ENCODE assay signal across 9 mouse cellular contexts in the genomic region with DNA sequence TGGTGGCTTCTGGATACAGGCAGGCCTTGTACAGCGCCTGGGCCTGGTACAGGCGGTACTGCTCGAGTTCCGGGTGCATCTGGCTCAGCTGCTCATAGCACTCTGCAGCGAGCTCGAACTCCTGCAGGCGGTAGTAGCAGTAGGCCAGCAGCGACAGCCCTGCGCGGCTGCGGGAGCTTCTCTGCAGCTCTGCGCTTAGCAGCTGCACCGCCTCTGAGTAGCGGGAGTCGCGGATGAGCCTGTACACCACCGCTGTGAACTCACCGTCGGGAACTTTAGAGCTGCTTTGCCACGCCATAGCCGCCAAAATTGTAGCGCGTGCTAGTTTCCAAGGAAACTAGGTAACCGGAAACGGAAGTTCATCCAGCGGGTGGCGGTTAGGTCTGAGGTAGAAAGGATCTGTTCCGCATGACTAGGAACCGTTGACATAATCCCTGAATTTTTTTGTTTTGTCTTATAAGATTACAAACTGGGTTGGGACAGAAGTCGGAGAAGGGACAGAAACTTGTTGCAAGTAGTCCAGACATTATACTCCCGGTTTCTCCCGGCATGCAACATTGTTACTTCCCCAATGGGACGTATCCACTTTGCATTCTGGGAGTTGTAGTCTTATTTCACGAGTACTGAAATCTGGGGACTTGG. TPM values are rescaled to one million over a fixed set of nuclear protein-coding genes. Genes with fewer than 3 reads are reported as not detected.
A peak's percentile ranks its signal among the peaks of the same experiment; 100 is the strongest.
DNase-seq lines count a peak whose midpoint lies in the region; ATAC-seq lines count a peak whose summit lies in the region.
"Not testable (repeated sequence)": the region's sequence is repeated elsewhere in the genome, so short reads cannot be mapped to it uniquely, and the experiment has no call there.
"Had no signal": no experiment of that assay in that cellular context is flagged by ENCODE, and none has a peak within 500 bp of the region (broad histone marks: within the 10 kb centered on the region; RNA-seq: fewer than 3 reads in every experiment).

A gene (minus strand): TSS at position 528 of the 642 bp plus-strand sequence.

- H3K9ac ChIP-seq in forebrain, embryonic 12.5 days, result peak within 1 kb of the TSS; percentile 30; the same call in 1 of the 2 replicates
- H3K9ac ChIP-seq in heart, embryonic 16.5 days (ENCODE audit: low read length), result peak within 1 kb of the TSS; percentile 74
- peak within 1 kb of the TSS; percentile 46; the same call in 1 of the 2 replicates for H3K9ac ChIP-seq in liver, embryonic 11.5 days (ENCODE audit: low read depth, low read length)

- not testable (repeated sequence) for H3K27me3 ChIP-seq in forebrain, embryonic 12.5 days; heart, embryonic 16.5 days (ENCODE audit: control insufficient read depth, insufficient read depth, low read length); liver, embryonic 11.5 days (replicated peaks; ENCODE audit: control insufficient read depth, insufficient read depth, low read length)

- H3K4me3 ChIP-seq in forebrain, embryonic 12.5 days (replicated peaks), result peak within 1 kb of the TSS; percentile 47
- H3K4me3 ChIP-seq in heart, embryonic 16.5 days (ENCODE audit: low read length), result peak within 1 kb of the TSS; percentile 68
- peak within 1 kb of the TSS; percentile 45 for H3K4me3 ChIP-seq in liver, embryonic 11.5 days (ENCODE audit: low read depth, low read length)

- peak; percentile 57 for ATAC-seq in forebrain, embryonic 12.5 days (ENCODE audit: low FRiP score)
- peak; percentile 67 for ATAC-seq in heart, embryonic 16.5 days (replicated peaks; ENCODE audit: extremely low read depth, insufficient read depth, low FRiP score)
- peak; percentile 77 for ATAC-seq in liver, embryonic 11.5 days (replicated peaks; ENCODE audit: low FRiP score)
- peak; percentile 52 for ATAC-seq in monocyte, adult 5-6 weeks (replicated peaks; ENCODE audit: insufficient number of reproducible peaks, low FRiP score, low TSS enrichment, poor library complexity, severe bottlenecking)

- H3K27ac ChIP-seq in forebrain, embryonic 12.5 days; liver, embryonic 11.5 days (ENCODE audit: low read depth, low read length): not testable (repeated sequence)
- peak within 1 kb of the TSS; percentile 68 for H3K27ac ChIP-seq in heart, embryonic 16.5 days (ENCODE audit: low read length)

- H3K4me2 ChIP-seq in forebrain, embryonic 12.5 days, result peak within 1 kb of the TSS; percentile 59
- H3K4me2 ChIP-seq in heart, embryonic 16.5 days (ENCODE audit: low read depth, low read length), result peak within 1 kb of the TSS; percentile 74
- H3K4me2 ChIP-seq in liver, embryonic 11.5 days, result peak within 1 kb of the TSS; percentile 73

- 5% methylated on average over 34 of the region's 34 CpGs for WGBS in forebrain, embryonic 12.5 days
- 2% methylated on average over 32 of the region's 34 CpGs for WGBS in heart, embryonic 16.5 days
- 2% methylated on average over 28 of the region's 34 CpGs for WGBS in liver, embryonic 11.5 days

- not testable (repeated sequence) for H3K4me1 ChIP-seq in forebrain, embryonic 12.5 days; heart, embryonic 16.5 days (ENCODE audit: control insufficient read depth, insufficient read depth, low read length); liver, embryonic 11.5 days (replicated peaks; ENCODE audit: control insufficient read depth, insufficient read depth, low read length)

- not testable (repeated sequence) for H3K9me3 ChIP-seq in forebrain, embryonic 12.5 days; heart, embryonic 16.5 days (replicated peaks; ENCODE audit: control insufficient read depth, low read length); liver, embryonic 11.5 days (ENCODE audit: control insufficient read depth, low read length)

- peak; percentile 86 for DNase-seq in CD4-positive helper T cell, adult 2 months (ENCODE audit: low read depth, low spot score)
- peak; percentile 76 for DNase-seq in c-Kit-positive CD71-positive TER-119-negative erythroid progenitor cells, embryonic 14.5 days (ENCODE audit: low read depth)
- DNase-seq in kidney, postnatal 14 days, result peak; percentile 84
- DNase-seq in liver, embryonic 11.5 days (ENCODE audit: low spot score), result peak; percentile 80
- DNase-seq in spleen, postnatal 14 days (ENCODE audit: low spot score in 2 of 2), result peak; percentile 15 to 40

- H3K36me3 ChIP-seq in forebrain, embryonic 12.5 days (replicated peaks); heart, embryonic 16.5 days (ENCODE audit: control insufficient read depth, insufficient read depth); liver, embryonic 11.5 days (ENCODE audit: control insufficient read depth, insufficient read depth, low read length): not testable (repeated sequence)

RNA-seq across cellular contexts. Expression of the gene that starts here (rescaled TPM):
- polyA plus RNA-seq in forebrain, embryonic 12.5 days (2016; fragmentation: Nextera tagmentation; extraction: Ambion mirVana), result 8.9 and 10.0 TPM in 2 replicates
- 5.7 and 6.2 TPM in 2 replicates for polyA plus RNA-seq in heart, embryonic 16.5 days (2015; fragmentation: Nextera tagmentation; extraction: Ambion mirVana)
- 4.8 and 5.4 TPM in 2 replicates for polyA plus RNA-seq in liver, embryonic 11.5 days (2014; fragmentation: Nextera tagmentation; extraction: Ambion mirVana)
- total RNA-seq in monocyte, adult 5-6 weeks (2017), result 0.19 to 2.2 TPM (median 1.6 TPM) in 3 replicates
- total RNA-seq: G1E had no signal
- polyA plus RNA-seq: G1E had no signal

Comparison
In these comparisons a context has a peak if more than half of its experiments do, and no peak if none do; other contexts are left out.
1. DNase-seq: peak in every context shown above with its lines; median percentile 86 in CD4-positive helper T cell, adult 2 months; 84 in kidney, postnatal 14 days; 80 in liver, embryonic 11.5 days; 76 in c-Kit-positive CD71-positive TER-119-negative erythroid progenitor cells, embryonic 14.5 days; 28 in spleen, postnatal 14 days.